In genomic region chr16:39109383-39110033, GRCm38 (mm10) we compare ENCODE assay signal across 8 mouse cellular contexts.
DNase-seq lines count a peak whose midpoint lies in the region; ATAC-seq and TF ChIP-seq lines count a peak whose summit lies in the region.

No protein-coding gene starts in this region.

- peak overlapping the region; percentile 16; the same call in 1 of the 2 replicates for H3K4me3 ChIP-seq in heart, embryonic 16.5 days (ENCODE audit: low read length)
- H3K4me3 ChIP-seq in lung, embryonic 14.5 days (ENCODE audit: low read depth, low read length), result peak overlapping the region; percentile 21; the same call in 1 of the 2 replicates

- H3K36me3 ChIP-seq in heart, embryonic 16.5 days (ENCODE audit: control insufficient read depth, insufficient read depth), result no peaks in the 10 kb centered on the region
- no peaks in the 10 kb centered on the region for H3K36me3 ChIP-seq in lung, embryonic 14.5 days (ENCODE audit: insufficient read depth)

- ATAC-seq in common myeloid progenitor, adult 5-6 weeks (replicated peaks; ENCODE audit: low read depth, poor library complexity, severe bottlenecking), result peak; percentile 79
- ATAC-seq in heart, embryonic 16.5 days (replicated peaks; ENCODE audit: extremely low read depth, insufficient read depth, low FRiP score), result no peak
- peak; percentile 35 for ATAC-seq in lung, embryonic 14.5 days (ENCODE audit: insufficient read depth)
- ATAC-seq in megakaryocyte-erythroid progenitor cell, adult 5-6 weeks (replicated peaks; ENCODE audit: low FRiP score, low TSS enrichment, poor library complexity, severe bottlenecking), result no peak; the same call in 1 of the 2 replicates

- no peaks in the 10 kb centered on the region for H3K9me3 ChIP-seq in heart, embryonic 16.5 days (replicated peaks; ENCODE audit: control insufficient read depth, low read length)
- H3K9me3 ChIP-seq in lung, embryonic 14.5 days (ENCODE audit: low read depth, low read length), result no peaks in the 10 kb centered on the region

- 41% methylated on average over 15 of the region's 15 CpGs for WGBS in heart, embryonic 16.5 days
- WGBS in lung, embryonic 14.5 days, result 31% methylated on average over 15 of the region's 15 CpGs

- H3K4me2 ChIP-seq in heart, embryonic 16.5 days (ENCODE audit: low read depth, low read length), result peak overlapping the region; percentile 56
- H3K4me2 ChIP-seq in lung, embryonic 14.5 days, result peak overlapping the region; percentile 54

- H3K27me3 ChIP-seq in heart, embryonic 16.5 days (ENCODE audit: control insufficient read depth, insufficient read depth, low read length), result no peaks in the 10 kb centered on the region
- H3K27me3 ChIP-seq in lung, embryonic 14.5 days (ENCODE audit: insufficient read depth, low read length), result no peaks in the 10 kb centered on the region

- H3K4me1 ChIP-seq in heart, embryonic 16.5 days (ENCODE audit: control insufficient read depth, insufficient read depth, low read length), result no peaks in the 10 kb centered on the region
- no peaks in the 10 kb centered on the region for H3K4me1 ChIP-seq in lung, embryonic 14.5 days (ENCODE audit: insufficient read depth)

- TF ChIP-seq CTCF in lung, embryonic 14.5 days (IDR thresholded peaks at IDR 0.05; ENCODE audit: low read depth), result peak; percentile 75

- H3K9ac ChIP-seq in heart, embryonic 16.5 days (ENCODE audit: low read length), result no peak overlapping the region
- no peak overlapping the region for H3K9ac ChIP-seq in lung, embryonic 14.5 days

- H3K27ac ChIP-seq in heart, embryonic 16.5 days (ENCODE audit: low read length), result no peak overlapping the region
- H3K27ac ChIP-seq in lung, embryonic 14.5 days (ENCODE audit: low read depth), result no peak overlapping the region

- peak; percentile 64 for DNase-seq in A20 (ENCODE audit: low read depth, low spot score)
- peak; percentile 72 for DNase-seq in NIH3T3 (ENCODE audit: low read depth)
- DNase-seq in kidney, postnatal 25 days, result peak; percentile 48 to 67
- peak; percentile 85 for DNase-seq in lung, embryonic 14.5 days
- peak; percentile 78 to 83 for DNase-seq in right cerebral cortex, postnatal 10 days (ENCODE audit: low spot score in 2 of 2)

Comparison
In these comparisons a context has a peak if more than half of its experiments do, and no peak if none do; other contexts are left out.
1. ATAC-seq: peak in common myeloid progenitor, adult 5-6 weeks (single experiment) and lung, embryonic 14.5 days (single experiment); none in heart, embryonic 16.5 days (single experiment) and megakaryocyte-erythroid progenitor cell, adult 5-6 weeks (single experiment).
2. Peak in every context shown above with its lines, with median percentiles within 50 percentile points of each other: DNase-seq.